Mouse (Mus musculus) kidney, embryonic 15.5 days (tissue): ENCODE measurements at regions not wholly inside any gene's neighbourhood (a gene's known extent, or its start where the extent isn't known, plus 50 kb on each side); places are given as distances from the start of the nearest gene placed in this dataset.

Experiments used
- ATAC-seq: fragments of 200-750 bp; cut with Nextera tagmentation; replicated peaks from 2 replicates; pipeline ENCODE4 v1.8.0; 2017; ENCODE audit warnings: moderate TSS enrichment; ENCODE audit not compliant: low FRiP score
- H3K27ac ChIP-seq: fragments of 300-500 bp; sonication (generic); 2 replicates; pipeline ENCODE4 v1.5.1; 2015; ENCODE audit warnings: mild to moderate bottlenecking, inconsistent platforms
- H3K27me3 ChIP-seq: fragments of 300-500 bp; sonication (generic); 2 replicates; pipeline ENCODE4 v1.6.1; 2015; ENCODE audit warnings: inconsistent platforms
- H3K36me3 ChIP-seq: fragments of 300-500 bp; sonication (generic); 2 replicates; pipeline ENCODE4 v1.6.1; 2015; ENCODE audit warnings: inconsistent platforms
- H3K4me1 ChIP-seq: fragments of 300-500 bp; sonication (generic); 2 replicates; pipeline ENCODE4 v1.6.1; 2015; ENCODE audit warnings: inconsistent platforms
- H3K4me2 ChIP-seq: fragments of 300-500 bp; sonication (generic); 2 replicates; pipeline ENCODE4 v1.6.1; 2015; ENCODE audit warnings: moderate library complexity, mild to moderate bottlenecking, inconsistent platforms
- H3K4me3 ChIP-seq: fragments of 300-500 bp; sonication (generic); replicated peaks from 2 replicates; pipeline ENCODE4 v1.5.1; 2015; ENCODE audit warnings: mild to moderate bottlenecking, inconsistent platforms
- H3K9ac ChIP-seq: fragments of 300-500 bp; sonication (generic); 2 replicates; pipeline ENCODE4 v1.6.1; 2015; ENCODE audit warnings: mild to moderate bottlenecking, inconsistent platforms
- H3K9me3 ChIP-seq: fragments of 300-500 bp; sonication (generic); replicated peaks from 2 replicates; pipeline ENCODE4 v1.6.1; 2016; ENCODE audit warnings: inconsistent platforms
- WGBS: fragments of 180-500 bp; shearing (Covaris S2); methylation state at CpG from one replicate; pipeline ENCODE4 v1.1.7; 2015; ENCODE audit warnings: mixed read lengths; 5-methylcytosine and 5-hydroxymethylcytosine counted together

DNA sequence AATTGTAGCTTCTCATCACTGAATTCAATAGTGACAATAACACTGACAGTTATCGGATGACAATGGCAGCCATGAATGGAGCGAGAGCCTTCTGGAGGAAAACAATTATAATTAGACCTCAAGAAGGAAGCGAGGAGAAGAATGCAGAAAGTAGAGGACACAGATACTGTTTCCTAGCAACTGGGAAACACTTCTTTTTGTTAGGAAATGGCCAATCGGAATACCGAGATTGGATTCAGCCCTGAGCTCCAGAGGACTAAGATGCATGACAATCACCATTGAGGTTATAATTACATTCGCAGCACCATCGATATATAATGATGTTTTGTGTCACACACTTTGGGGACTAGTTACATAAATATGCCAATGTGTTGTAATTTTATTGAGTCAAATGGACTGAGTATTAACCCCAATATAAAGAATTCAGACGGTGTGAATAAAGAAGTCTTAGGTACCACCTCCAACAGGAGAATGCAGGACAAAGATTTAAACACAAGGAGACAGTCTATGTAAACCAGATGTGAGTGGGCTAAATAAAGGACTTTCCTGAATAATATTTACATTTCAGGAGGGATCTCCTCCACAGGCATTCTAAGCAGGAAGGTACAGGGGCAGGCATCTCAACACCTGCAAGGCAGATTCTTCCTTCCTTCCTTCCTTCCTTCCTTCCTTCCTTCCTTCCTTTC, 53.1 kb upstream of the Sestd1 start:
- Histone ChIP-seq H3K9ac (no peak overlapping the region), H3K4me2 (no peak overlapping the region), H3K27ac (no peak overlapping the region), H3K4me1 (no peaks in the 10 kb centered on the region), H3K36me3 (no peaks in the 10 kb centered on the region), H3K27me3 (no peaks in the 10 kb centered on the region), H3K4me3 (no peak overlapping the region), H3K9me3 (no peaks in the 10 kb centered on the region)
- 78% methylated on average over 8 of the region's 8 CpGs for WGBS
- no peak for ATAC-seq
